Mouse (Mus musculus): ENCODE measurements at regions not wholly inside any gene's neighbourhood (a gene's known extent, or its start where the extent isn't known, plus 50 kb on each side); places are given as distances from the start of the nearest gene placed in this dataset.

GRCm38 (mm10) chr16:31536328-31536727, 114.2 kb downstream of the Bdh1 start:
- no peak for TF ChIP-seq POLR2A (IDR thresholded peaks at IDR 0.05; ENCODE audit: control insufficient read depth, extremely low read depth, insufficient read depth, low read length, poor library complexity)
- no peak for TF ChIP-seq CTCF (IDR thresholded peaks at IDR 0.05; ENCODE audit: borderline replicate concordance, control insufficient read depth, extremely low read depth, insufficient read depth, low read length, poor library complexity)
